In genomic region chr3:151216764-151217502, GRCm38 (mm10) we compare ENCODE assay signal across 28 mouse cellular contexts.
"Had no signal": no experiment of that assay in that cellular context is flagged by ENCODE, and none has a peak within 500 bp of the region (broad histone marks: within the 10 kb centered on the region; RNA-seq: fewer than 3 reads in every experiment).

No protein-coding gene starts in this region.

- H3K9ac ChIP-seq: heart, embryonic 13.5 days; heart, embryonic 15.5 days; hindbrain, embryonic 13.5 days; hindbrain, embryonic 15.5 days; kidney, embryonic 15.5 days; limb, embryonic 13.5 days; limb, embryonic 15.5 days; liver, embryonic 12.5 days; liver, embryonic 14.5 days had no signal

- H3K4me1 ChIP-seq: hindbrain, embryonic 13.5 days; hindbrain, embryonic 15.5 days; kidney, embryonic 15.5 days; limb, embryonic 13.5 days; limb, embryonic 15.5 days; liver, embryonic 12.5 days had no signal

- H3K27me3 ChIP-seq: heart, embryonic 13.5 days; heart, embryonic 15.5 days; hindbrain, embryonic 13.5 days; hindbrain, embryonic 15.5 days; kidney, embryonic 15.5 days; limb, embryonic 15.5 days; liver, embryonic 12.5 days had no signal

- H3K9me3 ChIP-seq: heart, embryonic 13.5 days; heart, embryonic 15.5 days; hindbrain, embryonic 13.5 days; hindbrain, embryonic 15.5 days; kidney, embryonic 15.5 days; limb, embryonic 13.5 days; limb, embryonic 15.5 days; liver, embryonic 12.5 days had no signal

- H3K27ac ChIP-seq: gastrocnemius, adult 2 months; heart, adult 2 months; heart, embryonic 13.5 days; heart, embryonic 15.5 days; hindbrain, embryonic 13.5 days; hindbrain, embryonic 15.5 days; hindbrain, postnatal 0 days; kidney, embryonic 15.5 days; kidney, postnatal 0 days; layer of hippocampus, adult 2 months; limb, embryonic 13.5 days; limb, embryonic 15.5 days; liver, embryonic 12.5 days; liver, embryonic 14.5 days had no signal

- H3K4me2 ChIP-seq: heart, embryonic 11.5 days; heart, embryonic 13.5 days; heart, embryonic 15.5 days; hindbrain, embryonic 13.5 days; hindbrain, embryonic 15.5 days; kidney, embryonic 15.5 days; limb, embryonic 13.5 days; limb, embryonic 15.5 days; liver, embryonic 12.5 days had no signal

- ATAC-seq: hindbrain, postnatal 0 days; intestine, embryonic 16.5 days; liver, embryonic 12.5 days had no signal

- DNase-seq: gastrocnemius, adult 2 months; gastrocnemius, postnatal 14 days; gastrocnemius, postnatal 36 days; heart, adult 11 months; heart, adult 2 months; heart, postnatal 14 days; heart, postnatal 36 days; kidney, adult 11 months; kidney, adult 2 months; kidney, adult 9 months; kidney, postnatal 14 days; kidney, postnatal 36 days; layer of hippocampus, postnatal 36 days; left cerebral cortex, postnatal 4 days had no signal

- H3K36me3 ChIP-seq: heart, embryonic 13.5 days; heart, embryonic 15.5 days; hindbrain, embryonic 13.5 days; hindbrain, embryonic 15.5 days; kidney, embryonic 15.5 days; limb, embryonic 13.5 days; limb, embryonic 15.5 days; liver, embryonic 12.5 days had no signal

- H3K4me3 ChIP-seq: gastrocnemius, adult 2 months; heart, adult 2 months; heart, embryonic 13.5 days; heart, embryonic 15.5 days; hindbrain, embryonic 13.5 days; hindbrain, embryonic 15.5 days; kidney, embryonic 15.5 days; layer of hippocampus, adult 2 months; limb, embryonic 13.5 days; limb, embryonic 15.5 days; liver, embryonic 12.5 days had no signal
